Mouse (Mus musculus) embryonic facial prominence, embryonic 11.5 days (tissue): Measurements from ENCODE around the gene Dzip1l. TPM values are rescaled to one million over a fixed set of nuclear protein-coding genes. Genes with fewer than 3 reads are reported as not detected.

Source experiments
- ATAC-seq: fragments of 200-750 bp; cut with Nextera tagmentation; replicated peaks from 2 replicates; pipeline ENCODE4 v1.8.0; 2017; ENCODE audit warnings: low read depth; ENCODE audit not compliant: insufficient number of reproducible peaks, low FRiP score, low TSS enrichment
- DNase-seq: peaks from one replicate; pipeline ENCODE4 v3.0.0-alpha.2; 2015; ENCODE audit warnings: low spot score
- H3K27ac ChIP-seq: fragments of 300-500 bp; sonication (generic); replicated peaks from 2 replicates; pipeline ENCODE4 v1.5.1; 2014; ENCODE audit warnings: mild to moderate bottlenecking, low read depth, low read length, control low read depth
- H3K27me3 ChIP-seq: fragments of 300-500 bp; sonication (generic); 2 replicates; pipeline ENCODE4 v1.6.1; 2014; ENCODE audit warnings: mild to moderate bottlenecking, low read length, moderate library complexity, mixed read lengths; ENCODE audit not compliant: control insufficient read depth, insufficient read depth
- H3K36me3 ChIP-seq: fragments of 300-500 bp; sonication (generic); replicated peaks from 2 replicates; pipeline ENCODE4 v1.6.1; 2014; ENCODE audit warnings: low read depth, mild to moderate bottlenecking, low read length, moderate library complexity, mixed read lengths; ENCODE audit not compliant: control insufficient read depth, insufficient read depth
- H3K4me1 ChIP-seq: fragments of 300-500 bp; sonication (generic); 2 replicates; pipeline ENCODE4 v1.6.1; 2014; ENCODE audit warnings: low read length, mixed read lengths; ENCODE audit not compliant: control insufficient read depth, insufficient read depth
- H3K4me2 ChIP-seq: fragments of 300-500 bp; sonication (generic); 2 replicates; pipeline ENCODE4 v1.6.1; 2014; ENCODE audit warnings: low read depth, mild to moderate bottlenecking, control low read depth, low read length, moderate library complexity
- H3K4me3 ChIP-seq: fragments of 300-500 bp; sonication (generic); 2 replicates; pipeline ENCODE4 v1.5.1; 2014; ENCODE audit warnings: low read depth, low read length, control low read depth
- H3K9ac ChIP-seq: fragments of 300-500 bp; sonication (generic); replicated peaks from 2 replicates; pipeline ENCODE4 v1.6.1; 2014; ENCODE audit warnings: mild to moderate bottlenecking, control low read depth, low read length
- H3K9me3 ChIP-seq: fragments of 300-500 bp; sonication (generic); replicated peaks from 2 replicates; pipeline ENCODE4 v1.6.1; 2016; ENCODE audit warnings: mild to moderate bottlenecking, low read length, inconsistent platforms, mixed read lengths; ENCODE audit not compliant: control insufficient read depth
- WGBS: fragments of 180-500 bp; shearing (Covaris S2); extraction: QIAGEN DNeasy Blood & Tissue Kit; methylation state at CpG from one replicate; pipeline ENCODE4 v1.1.7; 2014; 5-methylcytosine and 5-hydroxymethylcytosine counted together
- polyA plus RNA-seq: library from polyadenylated mRNA; unstranded; fragments of >200 nt; fragmentation: Nextera tagmentation; extraction: Ambion mirVana; gene quantifications from 2 replicates; pipeline ENCODE4 v1.2.1, GENCODE M21; 2014

Dzip1l gene
- polyA plus RNA-seq, 1 experiment from 2014 or later = 12.0 TPM

GRCm38 (mm10) chr9:99620196-99620595 lies 9.1 kb upstream of the Dzip1l start:
- H3K27me3 ChIP-seq = no peaks in the 10 kb centered on the region

GRCm38 (mm10) chr9:99622034-99622433 lies 7.3 kb upstream of the Dzip1l start:
- 77% methylated on average over 1 of the region's 1 CpGs for WGBS
- Histone ChIP-seq H3K4me3 (no peak overlapping the region), H3K9ac (no peak overlapping the region), H3K36me3 (no peaks in the 10 kb centered on the region), H3K27ac (no peak overlapping the region), H3K4me2 (no peak overlapping the region), H3K27me3 (no peaks in the 10 kb centered on the region), H3K9me3 (no peaks in the 10 kb centered on the region), H3K4me1 (no peaks in the 10 kb centered on the region)
- ATAC-seq (no peak), DNase-seq (no peak)

More at GRCm38 (mm10) chr9:99620196-99620595, 9.1 kb upstream of the Dzip1l start:
- Histone ChIP-seq H3K9ac (no peak overlapping the region), H3K36me3 (no peaks in the 10 kb centered on the region), H3K4me2 (no peak overlapping the region), H3K27ac (no peak overlapping the region), H3K4me3 (no peak overlapping the region), H3K9me3 (no peaks in the 10 kb centered on the region), H3K4me1 (no peaks in the 10 kb centered on the region)
- no peak for DNase-seq
- 90% methylated on average over 11 of the region's 11 CpGs for WGBS
- ATAC-seq = no peak

- ATAC-seq (no peak), DNase-seq (no peak)
- Histone ChIP-seq H3K9ac (no peak overlapping the region), H3K36me3 (no peaks in the 10 kb centered on the region), H3K4me1 (no peaks in the 10 kb centered on the region), H3K9me3 (no peaks in the 10 kb centered on the region), H3K27ac (no peak overlapping the region), H3K4me2 (no peak overlapping the region), H3K27me3 (no peaks in the 10 kb centered on the region), H3K4me3 (no peak overlapping the region)
- WGBS = 54% methylated on average over 2 of the region's 2 CpGs
Measured at GRCm38 (mm10) chr9:99622966-99623365, 6.3 kb upstream of the Dzip1l start.

- Histone ChIP-seq H3K4me1 (no peaks in the 10 kb centered on the region), H3K36me3 (no peaks in the 10 kb centered on the region), H3K27ac (no peak overlapping the region), H3K9ac (no peak overlapping the region), H3K4me3 (no peak overlapping the region), H3K27me3 (no peaks in the 10 kb centered on the region), H3K4me2 (no peak overlapping the region), H3K9me3 (no peaks in the 10 kb centered on the region)
- WGBS = 76% methylated on average over 6 of the region's 6 CpGs
- ATAC-seq (no peak), DNase-seq (no peak)
Measured at GRCm38 (mm10) chr9:99624117-99624516, 5.2 kb upstream of the Dzip1l start.

GRCm38 (mm10) chr9:99628581-99628980 lies 715 bp upstream of the Dzip1l start:
- Histone ChIP-seq H3K9ac (no peak overlapping the region), H3K27me3 (no peaks in the 10 kb centered on the region), H3K4me2 (no peak overlapping the region; the same call in 1 of the 2 replicates), H3K4me3 (no peak overlapping the region), H3K4me1 (no peaks in the 10 kb centered on the region), H3K27ac (no peak overlapping the region), H3K9me3 (no peaks in the 10 kb centered on the region), H3K36me3 (no peaks in the 10 kb centered on the region)
- no peak for DNase-seq
- 55% methylated on average over 4 of the region's 4 CpGs for whole genome bisulfite sequencing
- ATAC-seq = no peak

- ATAC-seq = peak; percentile 26; the same call in 1 of the 2 replicates
- H3K4me3 ChIP-seq = peak overlapping the region; percentile 56
- no peaks in the 10 kb centered on the region for H3K4me1 ChIP-seq
- peak overlapping the region; percentile 90 for H3K27ac ChIP-seq
- no peaks in the 10 kb centered on the region; the same call in 1 of the 2 replicates for H3K36me3 ChIP-seq
- H3K4me2 ChIP-seq = peak overlapping the region; percentile 78
- H3K9me3 ChIP-seq = no peaks in the 10 kb centered on the region
- peak overlapping the region; percentile 80 for H3K9ac ChIP-seq
- H3K27me3 ChIP-seq = no peaks in the 10 kb centered on the region
- DNase-seq = peak; percentile 52
- 0% methylated on average over 11 of the region's 11 CpGs for WGBS
Measured at GRCm38 (mm10) chr9:99630071-99630470, 775 bp downstream of the Dzip1l start.

- peak; percentile 9 for DNase-seq
- H3K9ac ChIP-seq = peak overlapping the region; percentile 80
Measured at GRCm38 (mm10) chr9:99630528-99631125, 1.3 kb downstream of the Dzip1l start.

GRCm38 (mm10) chr9:99631781-99632180 lies 2.5 kb downstream of the Dzip1l start:
- ATAC-seq (no peak), DNase-seq (peak; percentile 37)
- Histone ChIP-seq H3K9ac (no peak overlapping the region; the same call in 1 of the 2 replicates), H3K4me3 (no peak overlapping the region), H3K27me3 (no peaks in the 10 kb centered on the region), H3K4me2 (0 out of 2 replicates have a peak overlapping the region, but pooled peaks have one; percentile 19), H3K4me1 (no peaks in the 10 kb centered on the region), H3K27ac (no peak overlapping the region), H3K36me3 (no peaks in the 10 kb centered on the region; the same call in 1 of the 2 replicates), H3K9me3 (no peaks in the 10 kb centered on the region)
- 29% methylated on average over 2 of the region's 2 CpGs for WGBS

More at GRCm38 (mm10) chr9:99630528-99631125, 1.3 kb downstream of the Dzip1l start:
- no peaks in the 10 kb centered on the region for H3K27me3 ChIP-seq
- no peaks in the 10 kb centered on the region; the same call in 1 of the 2 replicates for H3K36me3 ChIP-seq
- H3K4me1 ChIP-seq = no peaks in the 10 kb centered on the region
- 52% methylated on average over 9 of the region's 9 CpGs for WGBS
- peak overlapping the region; percentile 78 for H3K4me2 ChIP-seq
- H3K9me3 ChIP-seq = no peaks in the 10 kb centered on the region
- ATAC-seq = no peak
- H3K27ac ChIP-seq = 0 out of 2 replicates have a peak overlapping the region, but pooled peaks have one; percentile 90
- peak overlapping the region; percentile 56 for H3K4me3 ChIP-seq
